Mouse (Mus musculus) erythroblast, embryonic 14.5 days (primary cell): ENCODE results near the gene Slc37a1.

Experiments used
- GATA1 ChIP-seq: IDR thresholded peaks from 2 replicates; pipeline ENCODE4 v1.6.1; 2012; ENCODE audit warnings: low read length, inconsistent platforms, mixed read lengths
- TAL1 ChIP-seq: IDR thresholded peaks from 3 replicates; pipeline ENCODE4 v1.6.1; 2012; ENCODE audit warnings: low read length, inconsistent platforms, mixed read lengths

DNA sequence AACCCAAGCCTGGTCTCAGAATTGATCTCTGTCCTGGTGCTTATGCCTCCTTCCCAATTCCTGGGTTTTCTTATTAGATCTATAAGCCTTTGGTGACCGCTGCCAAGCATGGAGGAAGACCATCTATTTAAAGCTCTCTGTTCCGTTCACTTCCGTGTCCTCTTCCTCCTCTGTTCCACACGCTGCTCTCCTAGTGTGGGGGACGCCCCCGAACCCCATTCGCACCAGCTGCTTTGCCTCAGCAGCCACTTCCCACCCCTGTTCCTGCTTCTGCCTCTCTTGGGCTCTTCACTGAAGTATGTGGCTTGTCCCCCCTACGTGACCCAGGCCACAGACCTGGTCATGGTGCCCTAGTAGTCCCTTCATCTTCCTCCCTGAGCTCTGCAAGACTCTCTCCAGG is 37.6 kb downstream of the Slc37a1 start:
- TF ChIP-seq GATA1, result no peak
- TF ChIP-seq TAL1, result no peak
